Mouse (Mus musculus) forebrain, embryonic 12.5 days (tissue): Measurements from ENCODE around the gene Lrig1. TPM values are rescaled to one million over a fixed set of nuclear protein-coding genes. Genes with fewer than 3 reads are reported as not detected.

ENCODE experiments used
- ATAC-seq: fragments of 200-750 bp; cut with Nextera tagmentation; 2 replicates; pipeline ENCODE4 v1.8.0; 2017; ENCODE audit warnings: moderate TSS enrichment; ENCODE audit not compliant: low FRiP score
- H3K27ac ChIP-seq: fragments of 300-500 bp; sonication (generic); 2 replicates; pipeline ENCODE4 v1.5.1; 2016; ENCODE audit warnings: mild to moderate bottlenecking
- H3K27me3 ChIP-seq: fragments of 300-500 bp; sonication (generic); 2 replicates; pipeline ENCODE4 v1.6.1; 2016; ENCODE audit warnings: mild to moderate bottlenecking
- H3K36me3 ChIP-seq: fragments of 300-500 bp; sonication (generic); replicated peaks from 2 replicates; pipeline ENCODE4 v1.6.1; 2016; ENCODE audit warnings: mild to moderate bottlenecking
- H3K4me1 ChIP-seq: fragments of 300-500 bp; sonication (generic); 2 replicates; pipeline ENCODE4 v1.6.1; 2016
- H3K4me2 ChIP-seq: fragments of 300-500 bp; sonication (generic); 2 replicates; pipeline ENCODE4 v1.6.1; 2016; ENCODE audit warnings: mild to moderate bottlenecking, moderate library complexity
- H3K4me3 ChIP-seq: fragments of 300-500 bp; sonication (generic); replicated peaks from 2 replicates; pipeline ENCODE4 v1.5.1; 2016; ENCODE audit warnings: mild to moderate bottlenecking
- H3K9ac ChIP-seq: fragments of 300-500 bp; sonication (generic); 2 replicates; pipeline ENCODE4 v1.6.1; 2016; ENCODE audit warnings: mild to moderate bottlenecking
- H3K9me3 ChIP-seq: fragments of 300-500 bp; sonication (generic); 2 replicates; pipeline ENCODE4 v1.6.1; 2016
- WGBS: fragments of 180-500 bp; shearing (Covaris S2); methylation state at CpG from one replicate; pipeline ENCODE4 v1.1.7; 2016; 5-methylcytosine and 5-hydroxymethylcytosine counted together
- polyA plus RNA-seq: library from polyadenylated mRNA; unstranded; fragments of >200 nt; fragmentation: Nextera tagmentation; extraction: Ambion mirVana; gene quantifications from 2 replicates; pipeline ENCODE4 v1.2.1, GENCODE M21; 2016

Gene Lrig1
- polyA plus RNA-seq = 16.6 and 17.7 TPM in 2 replicates

GRCm38 (mm10) chr6:94700067-94700491 lies at the start of gene Lrig1:
Gene Lrig1, minus strand, starts transcription at chr6:94700158.
- peak; percentile 99 for ATAC-seq
- WGBS = under 1% methylated on average over 40 of the region's 40 CpGs
- peaks cover 55% of the 10 kb centered on the region for H3K4me1 ChIP-seq

DNA sequence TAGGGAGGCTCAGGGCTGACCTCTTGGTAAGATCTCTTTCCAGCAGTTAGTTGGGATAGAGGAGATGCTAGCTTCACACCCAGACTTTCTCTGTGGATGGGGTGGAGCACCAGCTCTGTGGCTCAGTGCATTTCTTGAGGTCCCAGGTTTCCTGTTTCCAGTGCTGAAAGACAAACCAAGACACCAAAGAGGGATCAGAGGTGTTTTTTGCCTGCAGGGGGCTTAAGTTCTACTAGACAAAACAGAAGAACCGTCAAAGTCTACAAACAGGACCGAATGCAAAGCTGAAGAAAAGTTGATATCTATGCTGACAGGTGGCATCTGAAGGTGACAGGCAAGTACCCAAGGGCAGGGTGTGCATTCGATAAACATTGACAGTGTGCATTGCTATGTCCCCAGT lies 49.7 kb upstream of the Lrig1 start:
- ATAC-seq = no peak
- H3K4me3 ChIP-seq = no peak overlapping the region
- H3K9me3 ChIP-seq = no peaks in the 10 kb centered on the region
- WGBS = 62% methylated on average over 3 of the region's 3 CpGs
- no peak overlapping the region for H3K9ac ChIP-seq
- H3K27me3 ChIP-seq = no peaks in the 10 kb centered on the region
- peaks cover 24% of the 10 kb centered on the region for H3K4me1 ChIP-seq
- peak overlapping the region; percentile 33; the same call in 1 of the 2 replicates for H3K27ac ChIP-seq
- no peak overlapping the region for H3K4me2 ChIP-seq
- H3K36me3 ChIP-seq = no peaks in the 10 kb centered on the region

More at GRCm38 (mm10) chr6:94700067-94700491, at the start of gene Lrig1:
- Histone ChIP-seq H3K36me3 (no peaks in the 10 kb centered on the region), H3K9ac (peak within 1 kb of the TSS; percentile 98), H3K27ac (peak within 1 kb of the TSS; percentile 94), H3K9me3 (no peaks in the 10 kb centered on the region), H3K4me3 (peak within 1 kb of the TSS; percentile 85), H3K4me2 (peak within 1 kb of the TSS; percentile 86), H3K27me3 (peaks cover 4% of the 10 kb centered on the region; the same call in 1 of the 2 replicates)

- WGBS = 69% methylated on average over 7 of the region's 7 CpGs
- no peak overlapping the region for H3K4me3 ChIP-seq
- H3K4me2 ChIP-seq = no peak overlapping the region
- H3K27ac ChIP-seq = no peak overlapping the region
- H3K36me3 ChIP-seq = no peaks in the 10 kb centered on the region
- no peaks in the 10 kb centered on the region for H3K27me3 ChIP-seq
- peaks cover 21% of the 10 kb centered on the region for H3K4me1 ChIP-seq
- no peak overlapping the region for H3K9ac ChIP-seq
- no peaks in the 10 kb centered on the region for H3K9me3 ChIP-seq
- ATAC-seq = no peak
These were observed 48.4 kb upstream of the Lrig1 start for GRCm38 (mm10) chr6:94748361-94748760.

DNA sequence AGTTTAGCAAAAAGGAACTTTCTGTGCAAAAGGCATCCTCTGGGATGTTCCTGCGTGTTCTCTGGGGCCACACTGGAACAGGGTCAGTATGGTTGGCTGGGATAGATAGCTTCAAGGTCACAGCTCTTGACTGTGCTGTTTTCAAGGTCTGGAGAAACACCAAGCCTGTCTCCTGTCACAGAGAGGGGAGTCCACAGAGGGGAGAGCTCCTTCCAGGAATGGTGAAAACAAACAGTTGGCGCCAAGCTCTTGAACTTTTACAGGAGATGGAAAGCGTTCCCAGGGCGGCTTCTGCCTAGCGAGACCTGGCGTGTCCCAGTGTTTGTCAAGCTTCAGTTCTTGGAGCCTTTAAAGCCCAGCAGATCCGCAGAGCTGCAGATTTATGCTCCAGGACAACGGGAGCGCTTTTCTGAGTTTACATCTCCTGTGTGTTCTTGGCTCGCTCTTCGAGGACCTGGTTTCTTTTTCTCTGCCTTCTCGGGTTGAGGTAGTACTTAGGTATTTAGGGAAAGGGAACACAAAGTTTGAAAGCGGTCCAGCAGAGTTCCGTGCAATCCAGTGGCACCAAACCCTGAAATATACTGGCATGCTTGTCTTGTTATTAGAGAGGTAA lies 40.3 kb upstream of the Lrig1 start:
- H3K27me3 ChIP-seq = no peaks in the 10 kb centered on the region
- no peaks in the 10 kb centered on the region for H3K9me3 ChIP-seq
- H3K4me2 ChIP-seq = no peak overlapping the region
- ATAC-seq = no peak
- WGBS = 87% methylated on average over 14 of the region's 14 CpGs
- no peak overlapping the region for H3K4me3 ChIP-seq
- H3K9ac ChIP-seq = no peak overlapping the region
- no peaks in the 10 kb centered on the region for H3K4me1 ChIP-seq
- no peaks in the 10 kb centered on the region for H3K36me3 ChIP-seq
- no peak overlapping the region for H3K27ac ChIP-seq

- Histone ChIP-seq H3K27ac (no peak overlapping the region), H3K4me2 (no peak overlapping the region), H3K36me3 (no peaks in the 10 kb centered on the region), H3K27me3 (no peaks in the 10 kb centered on the region; the same call in 1 of the 2 replicates), H3K4me1 (no peaks in the 10 kb centered on the region), H3K4me3 (no peak overlapping the region), H3K9ac (no peak overlapping the region), H3K9me3 (no peaks in the 10 kb centered on the region)
- WGBS = 81% methylated on average over 3 of the region's 3 CpGs
- ATAC-seq = no peak
These were observed 38.7 kb upstream of the Lrig1 start for GRCm38 (mm10) chr6:94738647-94739046.

DNA sequence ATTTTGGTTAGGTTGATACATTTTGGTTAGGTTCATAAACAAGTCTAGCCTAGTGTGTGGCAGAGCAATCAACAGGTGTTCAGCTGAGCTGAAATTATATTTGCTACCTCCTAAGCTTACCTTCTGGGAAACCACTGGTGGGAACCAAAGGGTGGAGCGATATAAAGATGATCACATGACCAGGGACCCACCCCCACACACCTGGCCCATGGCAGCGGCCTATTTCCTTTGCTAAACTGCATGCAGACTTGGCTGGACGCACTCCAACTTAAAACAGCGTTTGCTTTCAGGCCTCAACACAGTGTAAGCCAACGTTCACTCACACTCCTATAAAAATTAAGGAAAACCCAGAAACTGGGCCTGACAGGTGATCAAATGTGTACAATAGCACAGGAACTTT lies 33.9 kb upstream of the Lrig1 start:
- 82% methylated on average over 5 of the region's 5 CpGs for WGBS
- H3K9me3 ChIP-seq = no peaks in the 10 kb centered on the region
- H3K9ac ChIP-seq = no peak overlapping the region
- H3K4me3 ChIP-seq = no peak overlapping the region
- H3K27ac ChIP-seq = no peak overlapping the region
- H3K36me3 ChIP-seq = no peaks in the 10 kb centered on the region
- H3K4me2 ChIP-seq = no peak overlapping the region
- peaks cover 8% of the 10 kb centered on the region; the same call in 1 of the 2 replicates for H3K4me1 ChIP-seq
- H3K27me3 ChIP-seq = no peaks in the 10 kb centered on the region; the same call in 1 of the 2 replicates
- ATAC-seq = no peak

GRCm38 (mm10) chr6:94729847-94730246 lies 29.9 kb upstream of the Lrig1 start:
- Histone ChIP-seq H3K9me3 (no peaks in the 10 kb centered on the region), H3K9ac (no peak overlapping the region), H3K4me1 (peaks cover 8% of the 10 kb centered on the region; the same call in 1 of the 2 replicates), H3K36me3 (no peaks in the 10 kb centered on the region), H3K27me3 (peaks cover 4% of the 10 kb centered on the region; the same call in 1 of the 2 replicates), H3K4me2 (no peak overlapping the region), H3K27ac (no peak overlapping the region), H3K4me3 (no peak overlapping the region)
- ATAC-seq = no peak
- WGBS = 83% methylated on average over 18 of the region's 18 CpGs

- Histone ChIP-seq H3K9ac (no peak overlapping the region), H3K27ac (no peak overlapping the region), H3K27me3 (peaks cover 4% of the 10 kb centered on the region; the same call in 1 of the 2 replicates), H3K36me3 (no peaks in the 10 kb centered on the region), H3K9me3 (no peaks in the 10 kb centered on the region), H3K4me2 (no peak overlapping the region), H3K4me1 (peaks cover 8% of the 10 kb centered on the region; the same call in 1 of the 2 replicates), H3K4me3 (no peak overlapping the region)
- WGBS = 27% methylated on average over 3 of the region's 3 CpGs
- ATAC-seq = no peak
These were observed 29.2 kb upstream of the Lrig1 start for GRCm38 (mm10) chr6:94729132-94729531.

- WGBS = 100% methylated on average over 1 of the region's 1 CpGs
- H3K4me3 ChIP-seq = no peak overlapping the region
- no peaks in the 10 kb centered on the region for H3K36me3 ChIP-seq
- no peak overlapping the region for H3K27ac ChIP-seq
- H3K9ac ChIP-seq = no peak overlapping the region
- no peaks in the 10 kb centered on the region for H3K9me3 ChIP-seq
- peaks cover 6% of the 10 kb centered on the region; the same call in 1 of the 2 replicates for H3K4me1 ChIP-seq
- no peak for ATAC-seq
- H3K4me2 ChIP-seq = no peak overlapping the region
- H3K27me3 ChIP-seq = peaks cover 4% of the 10 kb centered on the region; the same call in 1 of the 2 replicates
These were observed 24.7 kb upstream of the Lrig1 start for GRCm38 (mm10) chr6:94724612-94725011.

- Histone ChIP-seq H3K9ac (no peak overlapping the region), H3K4me3 (no peak overlapping the region), H3K9me3 (no peaks in the 10 kb centered on the region), H3K4me1 (peaks cover 8% of the 10 kb centered on the region), H3K4me2 (no peak overlapping the region), H3K27me3 (no peaks in the 10 kb centered on the region), H3K27ac (no peak overlapping the region), H3K36me3 (no peaks in the 10 kb centered on the region)
- WGBS = 90% methylated on average over 15 of the region's 15 CpGs
- no peak for ATAC-seq
These were observed 18.8 kb upstream of the Lrig1 start for GRCm38 (mm10) chr6:94718607-94719346.

GRCm38 (mm10) chr6:94717705-94718489 lies 17.9 kb upstream of the Lrig1 start:
- 58% methylated on average over 7 of the region's 7 CpGs for WGBS
- H3K4me3 ChIP-seq = no peak overlapping the region
- H3K36me3 ChIP-seq = no peaks in the 10 kb centered on the region
- H3K27me3 ChIP-seq = no peaks in the 10 kb centered on the region
- H3K4me2 ChIP-seq = no peak overlapping the region
- peaks cover 8% of the 10 kb centered on the region for H3K4me1 ChIP-seq
- H3K9me3 ChIP-seq = no peaks in the 10 kb centered on the region
- no peak overlapping the region for H3K27ac ChIP-seq
- ATAC-seq = no peak
- no peak overlapping the region for H3K9ac ChIP-seq

- WGBS = 7% methylated on average over 4 of the region's 4 CpGs
- H3K27me3 ChIP-seq = no peaks in the 10 kb centered on the region
- H3K4me2 ChIP-seq = 0 out of 2 replicates have a peak overlapping the region, but pooled peaks have one; percentile 1
These were observed 15.6 kb upstream of the Lrig1 start for GRCm38 (mm10) chr6:94715645-94715940.

More at GRCm38 (mm10) chr6:94715645-94715940, 15.6 kb upstream of the Lrig1 start:
- Histone ChIP-seq H3K4me1 (peaks cover 8% of the 10 kb centered on the region), H3K9ac (no peak overlapping the region), H3K4me3 (no peak overlapping the region), H3K9me3 (no peaks in the 10 kb centered on the region), H3K27ac (peak overlapping the region; percentile 37), H3K36me3 (no peaks in the 10 kb centered on the region)
- ATAC-seq = no peak; the same call in 1 of the 2 replicates
